Mouse (Mus musculus) mature B cell (primary cell): Measurements from ENCODE around the gene Phlpp2.
"Not testable (repeated sequence)": the region's sequence is repeated elsewhere in the genome, so short reads cannot be mapped to it uniquely, and the experiment has no call there.

ENCODE experiments used
- in situ Hi-C: fragments of 300-500 bp; cut with MboI; formaldehyde crosslinking; loops from 2 replicates; pipeline ENCODE4 v1.14.3; 2019

Gene Phlpp2

GRCm38 (mm10) chr8:109868003-109868679 is at the start of gene Phlpp2:
Gene Phlpp2, plus strand, starts transcription at chr8:109868542.
- in situ Hi-C loops: no loop called here

- in situ Hi-C loops: no loop called here
Measured at GRCm38 (mm10) chr8:109823561-109823960, 44.8 kb upstream of the Phlpp2 start.

- in situ Hi-C loops: no loop called here
Measured at GRCm38 (mm10) chr8:109839822-109840221, 28.5 kb upstream of the Phlpp2 start.

GRCm38 (mm10) chr8:109842468-109842867 is 25.9 kb upstream of the Phlpp2 start:
- in situ Hi-C loops: no loop called here

GRCm38 (mm10) chr8:109847866-109848265 is 20.5 kb upstream of the Phlpp2 start:
- in situ Hi-C loops: loop anchor here (5.0 kb wide), 1 partner anchor 74 kb away; no protein-coding TSS in a partner anchor

GRCm38 (mm10) chr8:109848981-109849380 is 19.4 kb upstream of the Phlpp2 start:
- in situ Hi-C loops: loop anchor here (5.0 kb wide), 1 partner anchor 73 kb away; no protein-coding TSS in a partner anchor

GRCm38 (mm10) chr8:109853423-109853822 is 14.9 kb upstream of the Phlpp2 start:
- in situ Hi-C loops: no loop called here

- in situ Hi-C loops: no loop called here
Measured at GRCm38 (mm10) chr8:109854522-109854921, 13.8 kb upstream of the Phlpp2 start.

GRCm38 (mm10) chr8:109855451-109855850 is 12.9 kb upstream of the Phlpp2 start:
- in situ Hi-C loops: no loop called here

GRCm38 (mm10) chr8:109863398-109863797 is 4.9 kb upstream of the Phlpp2 start:
- in situ Hi-C loops: no loop called here

- in situ Hi-C loops: no loop called here
Measured at GRCm38 (mm10) chr8:109864798-109865197, 3.5 kb upstream of the Phlpp2 start.

- in situ Hi-C loops: no loop called here
Measured at GRCm38 (mm10) chr8:109865536-109865935, 2.8 kb upstream of the Phlpp2 start.

- in situ Hi-C loops: no loop called here
Measured at GRCm38 (mm10) chr8:109866690-109867089, 1.7 kb upstream of the Phlpp2 start.

- in situ Hi-C loops: no loop called here
Measured at GRCm38 (mm10) chr8:109868680-109869361, 479 bp downstream of the Phlpp2 start.

- in situ Hi-C loops: no loop called here
Measured at GRCm38 (mm10) chr8:109871056-109871455, 2.7 kb downstream of the Phlpp2 start.

GRCm38 (mm10) chr8:109873800-109874199 is 5.5 kb downstream of the Phlpp2 start:
- in situ Hi-C loops: not testable (repeated sequence)

- in situ Hi-C loops: no loop called here
Measured at GRCm38 (mm10) chr8:109880012-109880662, 11.8 kb downstream of the Phlpp2 start.

- in situ Hi-C loops: no loop called here
Measured at GRCm38 (mm10) chr8:109885294-109885693, 17.0 kb downstream of the Phlpp2 start.

GRCm38 (mm10) chr8:109889211-109889610 is 20.9 kb downstream of the Phlpp2 start:
- in situ Hi-C loops: no loop called here

GRCm38 (mm10) chr8:109890794-109891585 is 22.6 kb downstream of the Phlpp2 start:
- in situ Hi-C loops: no loop called here

- in situ Hi-C loops: no loop called here
Measured at GRCm38 (mm10) chr8:109894636-109895035, 26.3 kb downstream of the Phlpp2 start.

- in situ Hi-C loops: no loop called here
Measured at GRCm38 (mm10) chr8:109895355-109895754, 27.0 kb downstream of the Phlpp2 start.
